Mouse (Mus musculus): ENCODE results near the gene Syne3.

Syne3 gene

GRCm38 (mm10) chr12:104892245-104892644 is 117.4 kb downstream of the Syne3 start:
- DNase-seq (ENCODE audit: low read depth), result no peak

GRCm38 (mm10) chr12:104890066-104890465 is 119.5 kb downstream of the Syne3 start:
- DNase-seq (ENCODE audit: low read depth), result no peak

DNA sequence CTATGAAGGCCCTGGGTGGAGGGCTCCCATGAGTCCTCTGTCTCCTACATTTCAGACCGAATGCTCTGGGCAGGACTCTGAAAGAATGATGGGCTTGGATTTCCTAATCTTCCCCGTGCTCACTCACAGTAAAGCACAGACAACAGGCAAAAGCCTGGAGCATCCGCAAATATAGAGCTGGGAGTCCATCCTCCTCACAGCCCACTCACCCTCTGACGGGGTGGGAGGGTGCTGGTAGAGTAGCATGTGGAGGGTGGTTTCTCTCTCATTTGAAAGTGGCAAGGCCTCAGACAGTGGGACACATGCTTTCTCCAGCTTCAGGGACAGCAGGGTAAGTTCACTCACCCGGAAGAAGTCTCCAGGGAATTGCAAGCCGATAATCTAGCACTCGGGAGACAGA is 123.5 kb downstream of the Syne3 start:
- no peak for DNase-seq (ENCODE audit: low read depth)

DNA sequence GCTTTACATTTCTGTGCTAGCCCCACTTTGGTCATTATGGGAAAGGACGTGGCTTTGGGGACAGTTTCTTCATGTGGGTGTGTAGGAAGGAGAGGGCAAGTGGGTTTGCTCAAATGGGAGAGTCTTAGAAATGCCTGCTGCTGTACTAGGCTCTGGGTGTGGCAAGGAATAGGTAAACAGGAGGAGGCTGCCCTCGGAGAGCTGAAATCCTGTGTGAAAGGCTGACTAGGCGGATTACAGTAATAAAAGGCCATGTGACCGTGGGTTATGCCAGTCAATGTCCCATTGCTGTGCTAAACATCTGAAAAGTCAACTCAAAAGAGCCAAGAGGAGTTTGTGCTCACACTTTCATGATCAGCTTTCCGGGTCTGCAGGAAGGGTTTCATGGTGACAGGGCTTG is 127.1 kb downstream of the Syne3 start:
- no peak for DNase-seq (ENCODE audit: low read depth)

GRCm38 (mm10) chr12:104882061-104882460 is 127.5 kb downstream of the Syne3 start:
- DNase-seq (ENCODE audit: low read depth), result no peak

GRCm38 (mm10) chr12:104881518-104882060 is 128.0 kb downstream of the Syne3 start:
- DNase-seq (ENCODE audit: low read depth), result no peak

- no peak for DNase-seq (ENCODE audit: low read depth)
Observed at GRCm38 (mm10) chr12:104880367-104880766, 129.2 kb downstream of the Syne3 start.

Data from NIH3T3 (cell line).